Mouse (Mus musculus) central nervous system, embryonic 11.5 days (tissue): ENCODE results near the gene Mzf1. TPM values are rescaled to one million over a fixed set of nuclear protein-coding genes. Genes with fewer than 3 reads are reported as not detected.

ENCODE experiments used
- polyA plus RNA-seq: library from polyadenylated mRNA; depleted of rRNA; stranded (reverse); fragments of >200 nt; gene quantifications from 2 replicates; pipeline ENCODE4 v1.2.3, GENCODE M21; 2012; rRNA removed

Gene Mzf1
- 4.1 and 5.6 TPM in 2 replicates for polyA plus RNA-seq

DNA sequence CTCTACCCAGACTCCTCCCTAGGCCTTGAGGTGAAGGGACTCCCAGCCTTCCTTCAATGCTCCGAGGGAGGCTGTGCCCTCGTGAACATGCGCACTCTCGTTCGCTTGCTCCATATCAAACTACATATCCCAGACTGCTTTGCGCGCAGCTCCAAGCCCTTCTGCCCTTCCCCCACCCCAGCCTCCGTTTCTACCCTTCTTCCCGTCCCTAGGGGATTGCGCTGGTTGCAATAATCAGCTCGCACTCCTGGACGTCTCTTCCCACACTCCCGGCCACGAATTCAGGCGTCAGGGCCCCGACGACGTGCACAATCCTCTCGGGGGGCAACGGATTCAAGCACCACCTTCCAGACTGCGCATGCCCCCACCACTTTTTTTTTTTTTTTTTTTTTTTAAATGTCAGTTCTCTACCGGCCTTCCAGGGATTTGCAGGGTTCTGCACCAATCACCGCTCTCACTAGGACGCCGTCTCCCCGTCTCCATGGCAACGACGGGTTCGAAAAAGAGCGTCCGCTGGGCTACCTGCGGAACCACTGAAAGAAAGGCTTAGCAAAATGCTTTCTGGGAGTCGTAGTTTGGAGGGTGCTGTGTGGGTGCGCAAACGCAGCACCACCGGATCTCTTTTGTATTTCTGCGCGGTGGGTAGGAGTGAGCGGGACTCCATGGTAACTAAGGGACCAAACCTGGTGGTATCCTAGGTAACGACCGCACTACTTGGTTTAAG, at the start of gene Mzf1:
Mzf1 (minus strand) TSS at position 478 of the 724 bp plus-strand sequence.

GRCm38 (mm10) chr7:13095073-13095472, 40.5 kb upstream of the Mzf1 start, which contains the start of gene Vmn1r85:
Vmn1r85 (minus strand) TSS chr7:13095173.

DNA sequence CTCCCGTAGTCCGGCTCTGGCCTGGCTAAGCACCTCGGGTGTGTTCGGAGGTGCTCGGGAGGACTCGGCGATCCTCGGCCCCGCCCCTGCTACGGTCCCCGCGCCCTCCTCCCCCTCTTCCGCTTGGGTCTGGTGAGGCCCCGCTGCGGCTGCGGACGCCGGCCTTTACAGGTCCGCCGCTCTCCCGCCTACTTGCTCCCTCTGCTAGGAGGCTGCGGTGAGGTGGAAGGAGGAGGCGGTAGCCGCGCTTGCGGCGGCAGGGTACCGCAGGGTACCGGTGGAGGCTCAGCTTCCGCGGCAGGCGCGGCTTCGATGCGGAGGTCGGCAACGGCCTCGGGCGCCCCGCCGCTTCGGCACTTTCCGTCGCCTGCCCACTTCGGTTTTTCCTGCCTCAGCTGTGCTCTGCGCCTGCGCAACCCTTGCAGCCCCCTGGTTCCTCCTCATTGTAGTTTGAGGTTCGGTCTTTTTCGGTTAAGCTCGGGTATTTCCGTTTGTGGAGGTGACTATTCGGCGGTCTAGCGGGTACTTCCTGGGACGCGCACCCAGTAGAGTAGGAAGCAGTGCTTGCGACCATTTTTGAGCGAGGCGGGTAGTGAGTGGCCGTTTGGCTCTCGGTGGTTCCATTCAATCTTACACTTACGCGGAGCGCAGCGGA, 16.5 kb downstream of the Mzf1 start, which contains the start of gene Ube2m:
Ube2m (minus strand) TSS at position 375 of the 655 bp plus-strand sequence.

DNA sequence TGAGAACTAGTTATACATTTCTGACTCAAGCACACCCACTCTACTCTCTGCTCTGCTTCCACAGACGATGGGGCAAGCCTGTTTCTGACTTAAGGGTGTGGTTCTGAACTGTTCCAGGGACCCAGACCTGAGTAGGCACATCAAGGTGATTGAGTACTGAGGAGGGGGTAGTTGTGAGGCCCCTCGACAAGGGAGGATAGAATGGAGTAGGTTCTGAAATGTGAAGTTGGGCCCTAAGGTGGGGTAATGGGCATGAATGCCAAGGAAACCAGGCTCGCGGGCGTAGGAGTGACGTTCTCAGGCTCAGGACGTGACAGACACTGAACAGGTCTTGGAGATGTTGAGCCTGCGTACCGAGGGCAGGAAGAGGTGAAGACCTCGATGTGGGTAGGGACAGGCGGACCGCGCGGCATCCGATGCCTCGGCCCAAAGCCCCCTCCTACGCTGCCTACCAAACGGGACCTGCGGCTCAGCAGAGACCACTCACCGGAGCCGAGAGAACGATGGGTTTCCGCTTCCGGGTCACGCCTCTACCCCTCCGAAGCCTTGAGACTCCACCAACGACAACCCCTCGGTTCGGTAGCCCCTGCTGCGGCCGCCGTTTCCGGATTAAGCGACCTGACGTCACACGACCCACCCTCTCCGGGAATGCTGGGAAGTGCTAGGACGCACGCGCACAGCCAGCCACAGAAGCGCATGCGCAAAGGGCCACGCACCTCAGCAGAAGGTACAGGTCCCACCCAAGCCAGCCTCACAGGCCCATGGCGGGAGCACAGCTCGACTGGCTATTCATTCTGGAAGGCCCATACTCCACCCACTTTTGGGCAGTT, 20.2 kb downstream of the Mzf1 start, which contains the start of gene Chmp2a:
Chmp2a (minus strand) TSS at position 660 of the 830 bp plus-strand sequence.

DNA sequence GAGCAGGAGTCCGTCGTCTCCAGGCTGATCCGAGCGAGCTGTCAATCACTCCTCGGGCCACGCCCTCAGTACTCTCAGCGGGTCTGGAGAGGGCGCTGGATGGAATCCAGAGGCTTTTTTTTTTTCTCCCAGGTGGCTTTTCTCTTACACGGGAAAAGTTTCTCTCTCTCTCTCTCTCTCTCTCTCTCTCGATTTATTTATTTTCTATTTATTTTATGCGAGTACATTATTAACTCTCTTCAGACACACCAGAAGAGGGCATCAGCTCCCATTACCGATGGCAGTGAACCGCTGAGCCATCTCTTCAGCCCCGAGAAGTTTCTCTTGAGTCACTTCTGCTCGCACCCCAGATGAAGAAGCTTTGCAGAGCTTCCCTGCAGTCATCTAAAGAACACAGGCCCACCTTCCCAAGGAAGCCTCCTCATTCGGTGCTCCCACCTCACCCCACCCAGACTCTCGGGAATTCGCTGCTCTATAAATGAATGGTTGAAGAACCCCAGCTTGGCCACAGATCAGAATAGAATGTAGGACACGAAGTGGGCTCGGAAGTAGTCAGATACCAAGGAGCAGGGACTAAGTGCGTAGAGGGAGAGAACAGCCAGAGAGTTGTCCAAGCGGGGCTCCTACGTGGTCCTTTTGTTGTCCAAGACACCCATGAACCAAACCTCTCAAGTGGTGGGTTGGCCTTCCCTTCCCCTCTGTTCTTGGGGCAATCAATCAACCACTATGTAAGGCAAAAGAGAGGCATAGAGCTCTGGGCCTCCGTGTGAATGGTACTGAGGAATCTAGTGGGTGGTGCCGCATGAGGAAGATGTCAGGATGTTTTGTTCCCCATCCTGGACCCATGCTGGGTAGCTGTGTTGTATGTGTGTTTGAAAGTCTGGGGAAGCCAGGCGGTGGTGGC, 44.3 kb downstream of the Mzf1 start, which contains the start of gene Zbtb45:
Zbtb45 (minus strand) TSS at position 30 of the 904 bp plus-strand sequence.

DNA sequence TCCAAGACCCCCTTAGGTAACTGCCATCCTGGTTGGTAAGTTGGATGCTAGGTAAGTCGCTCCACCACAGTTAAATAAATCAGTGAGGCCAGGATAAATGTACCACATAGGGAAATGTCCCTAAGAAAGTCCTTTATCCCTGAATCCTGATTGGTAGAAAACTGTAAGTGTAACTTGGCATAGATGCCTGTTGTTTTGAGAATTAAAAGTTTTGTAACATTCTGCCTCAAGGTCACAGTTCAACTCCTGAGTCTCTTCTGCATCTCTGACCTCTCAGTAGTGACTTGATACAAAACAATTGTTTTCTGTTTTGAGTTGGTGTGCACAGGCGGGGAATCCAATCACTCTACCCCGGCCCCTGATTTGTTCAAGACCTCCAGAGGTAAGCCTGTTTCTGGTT, 55.7 kb downstream of the Mzf1 start, which contains the start of gene Trim28:
Trim28 (plus strand) TSS at position 264 of the 400 bp plus-strand sequence.

DNA sequence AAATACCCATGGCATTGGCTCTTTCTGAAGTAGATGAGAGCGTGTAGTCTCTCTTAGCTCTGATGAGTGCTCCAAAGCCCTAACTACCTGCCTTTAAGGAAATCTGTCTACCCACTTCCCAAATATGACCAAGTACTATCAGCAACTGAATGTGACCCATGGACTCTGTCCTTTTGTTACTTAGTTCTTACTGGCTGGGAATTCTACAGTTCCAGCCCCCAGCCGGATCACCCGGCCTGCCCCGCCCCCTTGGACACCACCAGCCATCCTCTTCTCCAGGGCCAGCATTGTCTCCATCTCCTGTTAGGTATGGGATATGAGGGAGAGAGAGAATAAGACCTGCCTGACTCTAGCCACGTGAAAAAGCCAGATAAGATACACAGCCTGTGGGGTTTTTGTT, 56.5 kb downstream of the Mzf1 start, which contains the start of gene Slc27a5:
Slc27a5 (minus strand) TSS at position 140 of the 400 bp plus-strand sequence.

Other genes with a start within 250 kb of the Mzf1 start
- gene Zfp329, start 235.9 kb downstream of the Mzf1 start, polyA plus RNA-seq: 22.0 and 24.9 TPM in 2 replicates
- gene Zfp110, start 220.0 kb downstream of the Mzf1 start, polyA plus RNA-seq: 12.5 and 13.9 TPM in 2 replicates
- gene Zfp128, start 173.6 kb downstream of the Mzf1 start, polyA plus RNA-seq: 4.3 and 6.6 TPM in 2 replicates
- 9.0 and 15.9 TPM in 2 replicates for gene Zscan22, start 156.9 kb downstream of the Mzf1 start, polyA plus RNA-seq
- 1,933 and 2,968 TPM in 2 replicates for gene Rps5, start 132.5 kb downstream of the Mzf1 start, polyA plus RNA-seq
- gene Rnf225, start 127.3 kb downstream of the Mzf1 start, polyA plus RNA-seq: 2.1 and 2.5 TPM in 2 replicates
- 7.0 and 8.2 TPM in 2 replicates for gene Zfp324, start 88.9 kb downstream of the Mzf1 start, polyA plus RNA-seq
- gene Zfp446, start 76.9 kb downstream of the Mzf1 start, polyA plus RNA-seq: 11.3 and 12.6 TPM in 2 replicates
- 0.17 and 0.23 TPM in 2 replicates for gene Slc27a5, start 56.6 kb downstream of the Mzf1 start, polyA plus RNA-seq
- gene Trim28, start 55.6 kb downstream of the Mzf1 start, polyA plus RNA-seq: 677 and 777 TPM in 2 replicates
- gene Zbtb45, start 44.7 kb downstream of the Mzf1 start, polyA plus RNA-seq: 25.8 and 30.1 TPM in 2 replicates
- gene Chmp2a, start 20.0 kb downstream of the Mzf1 start, polyA plus RNA-seq: 137 and 237 TPM in 2 replicates
- gene Ube2m, start 16.5 kb downstream of the Mzf1 start, polyA plus RNA-seq: 152 and 259 TPM in 2 replicates
- not detected in 2 replicates for gene Vmn1r85, start 40.4 kb upstream of the Mzf1 start, polyA plus RNA-seq
- not detected in 2 replicates for gene Vmn1r86, start 65.2 kb upstream of the Mzf1 start, polyA plus RNA-seq
- not detected in 2 replicates for gene Vmn1r87, start 85.4 kb upstream of the Mzf1 start, polyA plus RNA-seq
- gene Vmn1r88, start 104.8 kb upstream of the Mzf1 start, polyA plus RNA-seq: 0.01 TPM in 1 of 2 replicates, not detected in the other
- gene Vmn1r89, start 158.3 kb upstream of the Mzf1 start, polyA plus RNA-seq: not detected in 2 replicates
- 92.0 and 163 TPM in 2 replicates for gene Lig1, start 222.5 kb upstream of the Mzf1 start, polyA plus RNA-seq
- 12.4 and 14.4 TPM in 2 replicates for gene Zswim9, start 224.0 kb upstream of the Mzf1 start, polyA plus RNA-seq